Mouse (Mus musculus): ENCODE measurements around the gene Rptor.

Rptor gene

DNA sequence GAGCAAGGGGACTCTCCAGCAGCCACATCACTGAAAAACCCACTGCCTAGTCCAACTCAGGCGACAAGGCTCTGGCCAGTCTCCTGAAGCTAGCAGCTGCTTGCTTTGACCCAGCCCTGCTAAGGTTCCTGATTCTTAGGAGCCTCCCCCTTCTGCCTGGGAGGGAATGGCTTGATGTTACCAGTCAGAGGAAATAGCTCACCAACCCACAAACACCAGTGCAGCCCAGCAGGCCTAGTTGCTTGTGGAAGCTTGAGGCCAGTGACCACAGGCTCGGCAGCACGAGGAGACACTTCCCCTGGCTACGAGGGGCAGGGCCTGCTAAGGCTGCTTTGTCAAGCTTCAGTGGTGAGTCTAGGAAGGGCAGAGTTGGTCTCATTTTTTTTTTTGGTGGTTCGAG, 322.5 kb downstream of the Rptor start:
- intact Hi-C loops (cut with DNase I) = no loop called here

DNA sequence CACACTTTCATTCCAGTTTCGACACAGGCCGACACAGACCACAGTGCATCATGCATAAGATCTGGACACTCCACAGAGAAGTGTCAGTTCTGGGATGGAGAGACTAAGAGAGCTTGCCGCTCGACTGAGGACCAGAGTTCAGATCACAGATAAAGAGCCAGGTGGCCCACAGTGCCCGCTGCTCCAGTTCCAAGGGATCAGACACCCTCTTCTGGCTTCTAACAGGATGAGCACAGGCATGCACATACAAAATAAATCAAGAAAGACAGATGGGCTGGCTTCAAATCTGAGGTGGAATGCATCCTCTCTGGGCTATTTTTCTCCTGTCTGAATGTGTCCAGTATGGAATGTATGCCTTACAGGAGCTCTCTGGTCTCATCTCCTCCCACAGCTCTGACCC, 324.1 kb downstream of the Rptor start:
- intact Hi-C loops (cut with DNase I) = loop anchor here (2.0 kb wide), 1 partner anchor 36 kb away; no protein-coding TSS in a partner anchor

- intact Hi-C loops (cut with DNase I) = no loop called here
Measured at GRCm38 (mm10) chr11:119928023-119928681, 325.4 kb downstream of the Rptor start.

DNA sequence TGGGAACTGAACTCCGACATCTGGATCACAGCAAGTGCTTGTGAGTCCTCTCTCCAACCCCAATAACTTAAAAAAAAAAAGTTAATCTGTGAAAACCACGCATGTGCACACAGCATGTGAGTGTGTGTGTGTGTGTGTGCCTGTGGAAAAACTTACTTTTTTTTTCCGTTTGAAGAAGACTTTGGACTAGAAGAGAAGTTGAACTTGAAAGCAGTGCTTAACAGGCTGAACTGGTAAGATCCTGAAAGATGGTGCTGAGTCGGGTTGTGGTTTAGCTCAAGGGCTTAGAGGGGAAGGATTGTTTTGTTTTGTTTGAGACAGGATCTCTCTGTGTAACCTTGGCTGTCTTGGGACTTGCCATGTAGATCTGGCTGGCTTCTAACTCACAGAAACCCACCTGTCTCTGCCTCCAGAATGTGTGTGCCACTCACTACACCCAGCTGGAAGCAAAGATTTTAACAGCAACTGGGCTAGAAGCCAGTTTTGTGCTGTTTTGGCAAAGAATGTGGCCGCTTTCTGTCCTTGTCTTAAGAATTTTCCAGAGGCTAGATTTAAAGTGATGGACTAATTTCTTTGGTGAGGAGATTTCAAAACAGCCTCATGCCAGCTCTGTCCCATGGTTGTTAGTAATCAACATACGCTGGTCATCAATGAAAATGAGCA, 327.0 kb downstream of the Rptor start:
- intact Hi-C loops (cut with DNase I) = no loop called here

DNA sequence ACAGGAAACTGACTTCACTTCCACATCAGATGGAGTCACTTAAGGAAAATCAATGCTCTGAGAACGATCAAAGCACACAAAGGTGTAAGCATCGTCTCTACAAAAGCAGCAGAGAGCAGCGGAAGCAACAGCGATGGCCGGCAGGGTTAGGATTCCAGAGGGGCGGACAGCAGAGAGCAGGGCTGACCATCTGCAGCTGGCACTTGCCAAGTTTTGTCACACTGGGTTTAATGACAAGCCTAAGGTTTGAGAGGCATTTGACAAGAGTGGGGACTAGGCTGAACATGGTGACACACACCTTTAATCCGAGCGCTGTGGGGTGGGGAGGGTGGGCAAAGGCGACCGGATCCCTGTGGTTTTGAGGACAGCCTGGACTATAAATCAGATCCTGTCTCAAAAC, 329.1 kb downstream of the Rptor start:
- intact Hi-C loops (cut with DNase I) = no loop called here

- intact Hi-C loops (cut with DNase I) = no loop called here
Measured at GRCm38 (mm10) chr11:119933142-119933541, 330.4 kb downstream of the Rptor start.

GRCm38 (mm10) chr11:119933819-119934583, 331.3 kb downstream of the Rptor start:
- intact Hi-C loops (cut with DNase I) = loop anchor here (2.0 kb wide), 1 partner anchor 57 kb away; no protein-coding TSS in a partner anchor

DNA sequence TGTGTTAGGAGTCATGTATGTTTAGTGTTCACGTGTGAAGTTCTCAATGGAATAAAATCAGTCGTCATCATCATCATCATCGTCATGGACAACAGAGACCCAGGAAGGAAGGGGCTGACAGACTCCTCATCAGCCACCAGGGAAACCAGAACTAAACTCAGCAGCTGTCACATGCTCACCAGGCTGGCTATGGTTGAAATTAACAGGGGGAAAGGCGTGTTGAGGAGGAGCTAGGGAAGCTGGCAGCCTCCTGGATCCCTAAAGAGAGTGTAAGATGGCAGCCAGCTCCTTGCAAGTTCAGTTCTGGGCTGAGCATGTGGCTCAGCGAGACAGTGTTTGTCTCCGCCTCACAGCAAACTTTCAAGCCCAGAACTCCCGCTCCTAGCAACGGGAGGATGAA, 332.1 kb downstream of the Rptor start:
- intact Hi-C loops (cut with DNase I) = loop anchor here (2.0 kb wide), 1 partner anchor 56 kb away; no protein-coding TSS in a partner anchor

- intact Hi-C loops (cut with DNase I) = loop anchor here (2.0 kb wide), 1 partner anchor 55 kb away; no protein-coding TSS in a partner anchor
Measured at GRCm38 (mm10) chr11:119935457-119935856, 332.8 kb downstream of the Rptor start.

GRCm38 (mm10) chr11:119936456-119936855, 333.8 kb downstream of the Rptor start:
- intact Hi-C loops (cut with DNase I) = no loop called here

- intact Hi-C loops (cut with DNase I) = no loop called here
Measured at GRCm38 (mm10) chr11:119937216-119937615, 334.5 kb downstream of the Rptor start.

- intact Hi-C loops (cut with DNase I) = no loop called here
Measured at GRCm38 (mm10) chr11:119937772-119938502, 335.2 kb downstream of the Rptor start.

- intact Hi-C loops (cut with DNase I) = no loop called here
Measured at GRCm38 (mm10) chr11:119939073-119939710, 336.5 kb downstream of the Rptor start.

GRCm38 (mm10) chr11:119939711-119940106, 337.0 kb downstream of the Rptor start:
- intact Hi-C loops (cut with DNase I) = loop anchor here (10.0 kb wide), 1 partner anchor 155 kb away; the partner anchor contains the start of genes Ndufaf8 and Tepsin

DNA sequence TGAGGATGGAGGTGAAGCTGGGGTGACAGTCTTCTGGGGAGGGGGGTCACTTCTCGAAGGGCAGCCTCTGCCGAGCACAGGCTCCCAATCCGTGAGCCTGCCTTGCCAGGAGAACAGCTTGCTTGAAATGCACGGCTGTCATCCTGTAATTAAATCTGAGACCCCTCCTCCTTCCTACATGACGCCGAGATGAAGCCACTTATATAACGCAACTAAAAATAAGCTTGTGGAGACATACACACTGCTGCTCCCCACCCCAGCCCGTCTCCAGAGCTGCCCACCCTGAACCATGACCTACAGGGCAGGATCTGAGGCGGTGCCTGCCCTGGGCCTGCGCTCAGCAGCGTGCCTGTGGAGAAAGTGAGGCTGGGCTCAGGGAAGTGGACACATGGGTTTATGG, 337.4 kb downstream of the Rptor start:
- intact Hi-C loops (cut with DNase I) = loop anchor here (10.0 kb wide), 1 partner anchor 155 kb away; the partner anchor contains the start of genes Ndufaf8 and Tepsin

DNA sequence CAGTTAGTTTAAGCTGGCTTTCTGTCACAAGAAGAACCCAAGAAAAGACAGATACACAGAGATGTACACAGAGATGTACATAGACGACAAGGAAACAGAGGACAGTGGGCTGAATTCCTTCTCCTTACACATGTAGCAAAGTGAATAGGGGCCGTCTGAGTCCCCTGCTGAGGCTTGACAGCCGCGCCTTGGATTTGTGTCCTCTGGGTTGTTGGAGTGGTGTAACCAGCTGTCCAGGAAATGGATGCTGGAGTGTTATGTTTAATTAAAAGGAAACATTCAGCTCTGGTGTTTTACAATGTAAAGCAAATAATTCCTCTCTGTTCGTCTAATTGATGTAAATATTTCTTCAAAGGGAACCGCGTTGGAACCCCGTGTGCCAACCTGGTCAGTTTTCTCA, 339.1 kb downstream of the Rptor start:
- intact Hi-C loops (cut with DNase I) = loop anchor here (10.0 kb wide), 1 partner anchor 153 kb away; the partner anchor contains the start of genes Ndufaf8 and Tepsin

GRCm38 (mm10) chr11:119942201-119942726, 339.6 kb downstream of the Rptor start:
- intact Hi-C loops (cut with DNase I) = loop anchor here (10.0 kb wide), 1 partner anchor 153 kb away; the partner anchor contains the start of genes Ndufaf8 and Tepsin

DNA sequence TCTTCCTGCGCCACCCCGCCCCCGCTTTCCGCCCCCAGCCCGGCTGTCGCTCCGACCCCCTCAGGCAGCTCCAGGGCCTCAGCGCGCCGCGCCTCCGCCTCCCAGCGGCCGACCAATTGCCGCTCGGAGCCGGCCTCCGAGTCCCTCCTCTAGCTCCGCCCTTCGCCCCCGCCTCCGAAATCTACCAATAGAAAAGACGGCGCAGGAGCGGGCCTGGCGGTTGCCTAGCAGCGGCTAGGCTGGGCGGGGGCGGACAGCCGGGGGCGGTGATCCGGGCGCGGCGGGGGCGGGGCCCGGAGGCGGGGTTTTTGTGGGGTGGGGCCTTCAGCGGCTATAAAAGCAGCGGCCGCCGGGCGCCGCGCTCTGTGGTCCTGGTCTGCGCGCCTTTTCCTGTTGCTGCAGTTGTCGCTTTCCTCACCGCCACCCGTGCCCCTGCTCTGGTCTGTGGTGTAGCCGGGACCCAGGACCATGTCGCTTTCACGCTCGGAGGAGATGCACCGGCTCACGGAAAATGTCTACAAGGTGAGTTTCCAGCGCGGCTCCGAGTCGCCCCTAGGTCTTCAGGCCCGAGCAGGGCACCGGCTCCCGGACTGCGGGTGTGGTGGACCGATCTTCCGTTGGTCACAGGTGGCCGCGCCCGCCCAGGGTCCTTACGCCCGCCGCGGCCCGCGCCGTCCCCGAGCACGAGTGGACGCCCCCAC, 340.2 kb downstream of the Rptor start, which contains the start of gene Baiap2:
Gene Baiap2 (plus strand): TSS at position 37 of the 701 bp plus-strand sequence.
- intact Hi-C loops (cut with DNase I) = loop anchor here (10.0 kb wide), 1 partner anchor 152 kb away; the partner anchor contains the start of genes Ndufaf8 and Tepsin

DNA sequence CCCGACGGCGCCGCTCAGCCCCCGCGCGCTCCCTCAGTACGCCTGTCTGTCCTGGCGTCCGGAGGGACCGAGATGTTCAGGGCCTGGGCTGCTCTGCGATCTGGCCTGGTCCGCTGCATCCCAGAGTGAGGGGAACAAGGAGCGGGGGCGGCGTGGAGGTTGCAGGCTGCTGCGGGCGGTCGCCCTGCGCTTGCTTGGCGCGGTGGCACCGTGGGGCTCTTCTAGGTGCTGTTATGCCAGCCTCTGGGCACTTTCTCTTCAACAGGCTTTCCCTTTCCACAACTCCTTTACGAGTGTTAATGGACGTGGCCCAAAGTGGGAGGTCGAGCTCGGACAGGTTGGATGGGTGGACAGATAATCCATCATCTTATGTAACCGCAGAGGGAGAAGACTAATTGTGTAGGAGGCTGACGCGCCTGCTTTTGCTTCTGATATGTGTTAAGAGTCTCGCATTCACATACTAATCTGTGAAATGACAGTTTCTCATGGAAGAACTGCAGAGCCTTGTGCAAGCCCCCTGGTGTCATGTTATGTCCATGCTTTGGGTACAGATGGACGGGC, 340.8 kb downstream of the Rptor start:
- intact Hi-C loops (cut with DNase I) = loop anchor here (10.0 kb wide), 1 partner anchor 151 kb away; the partner anchor contains the start of genes Ndufaf8 and Tepsin

Data from adrenal gland (tissue).